Mouse (Mus musculus) heart, postnatal 14 days (tissue): ENCODE data around the gene Rnaset2a. TPM values are rescaled to one million over a fixed set of nuclear protein-coding genes. Genes with fewer than 3 reads are reported as not detected.

Experiments
- total RNA-seq, 2 experiments: library from RNA; stranded (reverse); gene quantifications; 2 replicates each; pipeline ENCODE4 v1.2.3; 2021

Rnaset2a gene
- total RNA-seq, 2 experiments from 2014 or later: 23.6 to 27.0 TPM

Other genes starting within 250 kb of the Rnaset2a start
- gene Tagap, start 222.1 kb downstream of the Rnaset2a start, total RNA-seq: 1 to 10 TPM; 2.4 to 3.1 TPM
- 10 to 100 TPM; 36.1 to 38.6 TPM for gene Rsph3a, start 202.5 kb downstream of the Rnaset2a start, total RNA-seq
- under 1 TPM in 1 of 2 experiments, not detected in 1; 0.10 TPM for gene Gm49673, start 309 bp downstream of the Rnaset2a start, total RNA-seq
- 10 to 100 TPM; 12.9 to 14.5 TPM for gene Fgfr1op, start 17.4 kb upstream of the Rnaset2a start, total RNA-seq
- not detected for gene Ccr6, start 87.9 kb upstream of the Rnaset2a start, total RNA-seq
- 100 to 1,000 TPM; 496 to 503 TPM for gene Mpc1, start 134.8 kb upstream of the Rnaset2a start, total RNA-seq
- gene Sft2d1, start 163.0 kb upstream of the Rnaset2a start, total RNA-seq: 10 to 100 TPM; 16.7 to 21.2 TPM
- under 1 TPM; 0.24 to 0.69 TPM for gene Prr18, start 189.4 kb upstream of the Rnaset2a start, total RNA-seq
- under 1 TPM; 0.26 to 0.27 TPM for gene T2, start 207.9 kb upstream of the Rnaset2a start, total RNA-seq